Mouse (Mus musculus) cerebellum, postnatal 10 days (tissue): ENCODE data around the gene Scube1.

ENCODE experiments used
- DNase-seq, 2 experiments: peaks; one replicate each; pipeline ENCODE4 v3.0.0; 2021; ENCODE audit warnings: mixed read lengths in 2 of 2

Gene Scube1

GRCm38 (mm10) chr15:83563857-83564651 is 160.8 kb downstream of the Scube1 start:
- peak; percentile 18 to 25 for DNase-seq

GRCm38 (mm10) chr15:83563327-83563856 is 161.4 kb downstream of the Scube1 start, which contains the start of the genes Tspo and Mcat:
Gene Tspo, plus strand, starts transcription at chr15:83563592.
Gene Mcat, minus strand, starts transcription at chr15:83563787.
- DNase-seq = peak; percentile 29 to 39

GRCm38 (mm10) chr15:83562626-83563270 is 162.1 kb downstream of the Scube1 start:
- DNase-seq = peak; percentile 85 to 90

- no peak for DNase-seq
These were observed 163.8 kb downstream of the Scube1 start for GRCm38 (mm10) chr15:83560941-83561477.

GRCm38 (mm10) chr15:83555161-83555974 is 169.5 kb downstream of the Scube1 start:
- peak; percentile 90 to 94 for DNase-seq
